Mouse (Mus musculus) hindbrain, embryonic 10.5 days (tissue): Measurements from ENCODE around the gene Mettl1. TPM values are rescaled to one million over a fixed set of nuclear protein-coding genes. Genes with fewer than 3 reads are reported as not detected.
"Not testable (repeated sequence)": the region's sequence is repeated elsewhere in the genome, so short reads cannot be mapped to it uniquely, and the experiment has no call there.

ENCODE experiments used
- DNase-seq: peaks from one replicate; pipeline ENCODE4 v3.0.0-alpha.2; 2017; ENCODE audit warnings: low spot score
- H3K27ac ChIP-seq: fragments of 300-500 bp; sonication (generic); 2 replicates; pipeline ENCODE4 v1.5.1; 2016; ENCODE audit warnings: mild to moderate bottlenecking, moderate library complexity
- H3K27me3 ChIP-seq: fragments of 300-500 bp; sonication (generic); 2 replicates; pipeline ENCODE4 v1.6.1; 2016; ENCODE audit warnings: mild to moderate bottlenecking; ENCODE audit not compliant: poor library complexity, insufficient read depth, severe bottlenecking
- H3K36me3 ChIP-seq: fragments of 300-500 bp; sonication (generic); 2 replicates; pipeline ENCODE4 v1.6.1; 2016; ENCODE audit warnings: mild to moderate bottlenecking, moderate library complexity
- H3K4me1 ChIP-seq: fragments of 300-500 bp; sonication (generic); replicated peaks from 2 replicates; pipeline ENCODE4 v1.6.1; 2016; ENCODE audit warnings: mild to moderate bottlenecking
- H3K4me3 ChIP-seq: fragments of 300-500 bp; sonication (generic); 2 replicates; pipeline ENCODE4 v1.5.1; 2016; ENCODE audit warnings: mild to moderate bottlenecking, moderate library complexity
- H3K9me3 ChIP-seq: fragments of 300-500 bp; sonication (generic); 2 replicates; pipeline ENCODE4 v1.6.1; 2016; ENCODE audit warnings: mild to moderate bottlenecking, moderate library complexity
- WGBS: fragments of 180-500 bp; shearing (Covaris S2); methylation state at CpG from one replicate; pipeline ENCODE4 v1.1.7; 2016; 5-methylcytosine and 5-hydroxymethylcytosine counted together
- polyA plus RNA-seq: library from polyadenylated mRNA; unstranded; fragments of >200 nt; fragmentation: Nextera tagmentation; extraction: Ambion mirVana; gene quantifications from 2 replicates; pipeline ENCODE4 v1.2.1, GENCODE M21; 2016

Gene Mettl1
- polyA plus RNA-seq, 1 experiment from 2014 or later = 39.2 TPM

GRCm38 (mm10) chr10:127050119-127050474, 8.9 kb downstream of the Mettl1 start:
- H3K4me3 ChIP-seq = no peak overlapping the region
- 19% methylated on average over 10 of the region's 10 CpGs for WGBS
- peaks cover 65% of the 10 kb centered on the region for H3K27me3 ChIP-seq
- H3K36me3 ChIP-seq = peaks cover 33% of the 10 kb centered on the region
- no peak for DNase-seq
- no peak overlapping the region for H3K27ac ChIP-seq
- H3K9me3 ChIP-seq = no peaks in the 10 kb centered on the region
- H3K4me1 ChIP-seq = peaks cover 20% of the 10 kb centered on the region

DNA sequence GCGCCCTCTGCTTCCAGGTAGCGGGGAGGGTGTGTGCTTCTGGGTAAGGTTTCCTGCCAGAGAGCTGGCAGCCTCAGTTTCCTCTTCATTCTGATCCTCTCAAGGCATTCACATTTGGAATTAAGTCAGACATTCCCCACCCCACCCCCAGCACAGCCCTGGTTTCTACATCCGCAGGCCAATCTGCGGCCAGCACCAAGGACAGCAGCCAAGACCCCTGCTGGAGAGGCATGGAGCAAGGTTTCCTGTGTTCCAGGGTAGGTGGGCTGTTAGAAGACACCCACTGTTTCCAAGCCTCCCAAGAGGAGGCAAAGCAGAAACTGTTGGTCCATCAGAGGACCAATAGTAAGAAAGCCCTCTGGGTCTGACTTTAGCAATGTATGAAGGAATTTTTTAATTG, 13.4 kb downstream of the Mettl1 start:
- Histone ChIP-seq H3K27me3 (peaks cover 47% of the 10 kb centered on the region), H3K9me3 (no peaks in the 10 kb centered on the region), H3K4me1 (peaks cover 33% of the 10 kb centered on the region), H3K27ac (no peak overlapping the region), H3K36me3 (peaks cover 47% of the 10 kb centered on the region), H3K4me3 (no peak overlapping the region)
- DNase-seq = peak; percentile 33
- WGBS = 75% methylated on average over 4 of the region's 4 CpGs

DNA sequence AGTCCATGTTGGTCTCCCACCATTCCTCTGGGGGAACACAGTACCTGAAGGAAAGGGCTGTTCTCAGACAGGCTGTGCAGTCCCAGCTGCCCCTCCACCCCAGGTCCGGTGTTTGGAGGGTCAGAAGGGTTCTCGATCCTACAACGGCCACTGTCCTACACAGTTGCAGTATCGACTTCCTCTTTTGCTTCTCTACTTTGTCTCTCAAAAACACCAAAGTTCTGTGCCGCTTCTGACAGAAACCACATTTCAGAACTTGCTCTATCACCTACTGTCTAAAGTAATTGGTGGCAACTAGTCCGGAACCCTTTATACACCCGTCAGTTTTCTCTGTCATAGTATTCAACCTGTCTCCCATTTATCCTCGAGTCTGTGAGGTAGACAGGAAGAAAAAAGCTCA, 14.2 kb downstream of the Mettl1 start:
- 88% methylated on average over 8 of the region's 8 CpGs for WGBS
- Histone ChIP-seq H3K9me3 (no peaks in the 10 kb centered on the region), H3K4me3 (no peak overlapping the region), H3K27me3 (peaks cover 46% of the 10 kb centered on the region), H3K36me3 (peaks cover 47% of the 10 kb centered on the region), H3K27ac (no peak overlapping the region), H3K4me1 (peaks cover 35% of the 10 kb centered on the region)
- DNase-seq = no peak

DNA sequence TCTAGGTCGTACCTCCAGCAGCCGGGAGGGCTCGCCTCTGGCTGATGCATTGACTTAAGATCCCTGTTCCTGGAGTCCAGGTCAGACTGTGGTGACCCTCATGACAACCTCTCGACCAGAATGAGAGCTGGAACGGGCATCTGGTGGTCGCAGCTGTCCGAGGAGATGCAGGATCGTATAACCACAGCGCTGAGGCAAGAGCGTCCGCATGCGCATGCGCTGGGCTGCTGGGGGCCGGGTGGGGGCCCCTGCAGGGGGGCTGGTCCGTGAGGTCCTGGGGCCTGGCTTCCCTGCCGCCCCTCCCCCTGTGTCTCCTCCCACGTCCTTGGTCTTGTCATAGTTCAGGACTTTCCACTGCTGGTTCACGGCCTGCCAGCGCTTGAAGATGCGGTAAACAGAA, 15.3 kb downstream of the Mettl1 start:
- Histone ChIP-seq H3K9me3 (no peaks in the 10 kb centered on the region), H3K27me3 (peaks cover 46% of the 10 kb centered on the region), H3K4me3 (no peak overlapping the region), H3K4me1 (peaks cover 46% of the 10 kb centered on the region), H3K36me3 (peaks cover 47% of the 10 kb centered on the region), H3K27ac (no peak overlapping the region)
- DNase-seq = no peak
- WGBS = 91% methylated on average over 20 of the region's 20 CpGs

DNA sequence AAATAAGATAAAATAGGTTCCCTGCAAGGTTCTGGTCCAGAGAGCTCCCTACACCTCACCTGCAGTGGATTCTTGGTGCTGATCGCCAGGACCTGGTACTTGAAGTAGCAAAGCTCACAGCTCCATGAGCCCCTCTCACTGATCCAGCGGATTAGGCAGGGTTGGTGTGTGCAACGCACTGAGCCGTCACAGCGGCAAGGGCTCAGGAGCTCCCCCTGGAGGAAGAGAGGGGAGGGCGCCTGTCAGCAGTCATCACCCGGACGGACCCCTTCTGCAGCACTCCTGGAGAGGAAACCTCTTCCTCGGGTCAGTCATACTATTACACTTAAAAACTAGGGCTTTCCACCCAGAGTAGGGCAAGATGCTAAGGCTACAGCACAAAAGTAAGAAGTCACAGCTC, 16.9 kb downstream of the Mettl1 start:
- 2% methylated on average over 9 of the region's 9 CpGs for WGBS
- DNase-seq = peak; percentile 85
- 0 out of 2 replicates have a peak overlapping the region, but pooled peaks have one; percentile 97 for H3K27ac ChIP-seq
- H3K4me3 ChIP-seq = peak overlapping the region; percentile 96
- peaks cover 55% of the 10 kb centered on the region for H3K4me1 ChIP-seq
- H3K27me3 ChIP-seq = peaks cover 37% of the 10 kb centered on the region; the same call in 1 of the 2 replicates
- H3K9me3 ChIP-seq = no peaks in the 10 kb centered on the region
- peaks cover 45% of the 10 kb centered on the region for H3K36me3 ChIP-seq

DNA sequence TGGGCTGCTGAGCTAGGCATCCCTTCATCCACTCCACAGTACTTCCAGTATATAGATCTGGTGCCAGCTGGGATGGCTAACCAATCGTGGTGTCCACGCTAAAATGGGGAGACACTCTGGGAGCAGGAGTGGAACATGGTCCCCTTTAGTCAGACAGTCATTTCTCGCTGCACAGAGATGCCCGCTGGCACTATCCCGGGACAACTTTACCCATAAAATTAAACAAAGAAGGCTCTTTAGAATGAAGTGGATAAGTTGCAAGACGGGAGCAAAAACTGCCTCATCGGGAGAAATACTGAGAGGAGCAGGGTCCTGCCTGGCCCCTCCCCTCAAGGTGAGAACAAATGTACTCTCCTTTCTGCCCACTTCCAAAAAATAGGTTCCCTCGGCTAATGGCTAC, 17.5 kb downstream of the Mettl1 start:
- Histone ChIP-seq H3K36me3 (peaks cover 41% of the 10 kb centered on the region), H3K9me3 (no peaks in the 10 kb centered on the region), H3K27ac (peak overlapping the region; percentile 97), H3K27me3 (peaks cover 37% of the 10 kb centered on the region; the same call in 1 of the 2 replicates), H3K4me1 (peaks cover 55% of the 10 kb centered on the region), H3K4me3 (peak overlapping the region; percentile 96)
- 12% methylated on average over 8 of the region's 8 CpGs for WGBS
- no peak for DNase-seq

- no peak for DNase-seq
- Histone ChIP-seq H3K4me1 (peaks cover 55% of the 10 kb centered on the region), H3K4me3 (peak overlapping the region; percentile 96), H3K9me3 (no peaks in the 10 kb centered on the region), H3K27me3 (peaks cover 37% of the 10 kb centered on the region; the same call in 1 of the 2 replicates), H3K36me3 (peaks cover 37% of the 10 kb centered on the region), H3K27ac (peak overlapping the region; percentile 97)
- WGBS = under 1% methylated on average over 91 of the region's 92 CpGs
Measured at GRCm38 (mm10) chr10:127059174-127059967, 18.2 kb downstream of the Mettl1 start.

DNA sequence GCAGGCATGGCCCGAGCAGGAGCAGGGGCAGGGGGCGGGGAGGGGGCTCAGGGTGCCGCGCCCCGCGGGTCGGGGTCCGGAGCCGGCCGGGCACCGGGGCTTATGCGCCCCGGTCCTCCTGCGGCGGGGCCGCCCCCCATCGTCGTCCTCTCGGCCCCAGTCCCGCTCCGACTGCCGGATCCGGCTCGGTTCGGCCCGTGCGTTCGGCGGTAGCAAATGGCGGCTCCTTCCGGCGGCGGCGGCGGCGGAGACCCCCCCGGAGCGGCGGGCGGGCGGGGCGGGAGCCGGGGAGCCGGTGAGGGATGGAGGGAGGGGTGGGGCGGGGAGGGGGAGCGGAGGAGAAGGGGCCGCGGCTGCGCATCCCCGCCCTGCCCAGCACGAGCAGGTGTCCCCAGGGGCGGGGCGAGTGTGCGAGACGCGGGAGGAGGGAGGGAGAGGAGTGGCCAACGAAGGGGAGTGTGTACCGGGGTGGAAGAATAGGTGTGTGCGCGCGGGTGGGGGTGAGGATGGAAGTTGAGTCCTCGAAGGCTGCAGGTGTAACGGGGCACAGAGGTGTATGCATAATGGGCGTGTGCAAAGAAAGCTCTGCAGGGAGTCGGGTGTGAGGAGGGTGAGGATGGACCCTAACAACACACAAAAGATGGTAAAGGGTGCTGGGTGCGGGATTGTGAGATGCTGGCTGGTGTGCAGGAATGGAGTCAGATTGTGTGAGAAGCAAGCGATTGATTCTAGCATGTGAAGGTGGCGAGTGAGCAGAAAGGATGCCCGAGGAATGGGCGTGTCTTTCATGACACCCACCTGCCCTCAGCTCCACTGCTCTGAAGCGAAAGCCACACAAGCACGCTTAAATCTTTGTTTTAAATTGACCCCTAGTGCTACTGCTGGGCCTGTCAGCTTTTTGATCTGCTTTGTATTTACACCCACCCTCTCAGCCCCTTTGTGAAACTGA, 19.0 kb downstream of the Mettl1 start, which contains the start of gene March9:
Gene March9 (minus strand): TSS at position 217 of the 949 bp plus-strand sequence.
- H3K27ac ChIP-seq = peak within 1 kb of the TSS; percentile 97
- peaks cover 37% of the 10 kb centered on the region for H3K36me3 ChIP-seq
- no peaks in the 10 kb centered on the region for H3K9me3 ChIP-seq
- H3K4me3 ChIP-seq = peak within 1 kb of the TSS; percentile 96
- DNase-seq = peak; percentile 63
- H3K27me3 ChIP-seq = peaks cover 37% of the 10 kb centered on the region; the same call in 1 of the 2 replicates
- peaks cover 64% of the 10 kb centered on the region for H3K4me1 ChIP-seq
- under 1% methylated on average over 62 of the region's 72 CpGs for WGBS

DNA sequence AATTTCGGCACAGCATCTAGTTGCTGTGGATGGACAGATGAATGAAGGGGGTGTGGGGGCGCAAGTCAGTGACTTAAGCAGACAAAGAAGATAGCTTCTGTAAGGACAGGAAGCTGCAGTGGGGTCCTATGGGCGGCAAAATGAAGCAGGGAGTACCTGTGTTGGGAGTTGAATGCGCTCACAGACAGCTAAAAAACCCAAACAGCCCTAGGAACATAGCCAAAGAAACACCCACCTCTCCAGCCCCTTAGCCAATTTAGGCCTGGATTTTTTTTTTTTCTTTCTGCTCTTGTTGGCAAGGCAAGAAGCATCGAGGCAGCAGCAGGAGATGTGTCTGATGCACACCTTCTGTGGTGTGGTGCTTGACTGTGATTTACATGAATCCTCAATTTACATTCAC, 19.9 kb downstream of the Mettl1 start:
- Histone ChIP-seq H3K36me3 (peaks cover 37% of the 10 kb centered on the region), H3K4me3 (peak overlapping the region; percentile 96), H3K9me3 (no peaks in the 10 kb centered on the region), H3K27me3 (peaks cover 37% of the 10 kb centered on the region; the same call in 1 of the 2 replicates), H3K4me1 (peaks cover 66% of the 10 kb centered on the region), H3K27ac (peak overlapping the region; percentile 97; the same call in 1 of the 2 replicates)
- DNase-seq = no peak
- WGBS = 24% methylated on average over 5 of the region's 5 CpGs

- H3K27me3 ChIP-seq = peaks cover 37% of the 10 kb centered on the region; the same call in 1 of the 2 replicates
- 0 out of 2 replicates have a peak overlapping the region, but pooled peaks have one; percentile 96 for H3K4me3 ChIP-seq
- peaks cover 37% of the 10 kb centered on the region for H3K36me3 ChIP-seq
- H3K4me1 ChIP-seq = peaks cover 66% of the 10 kb centered on the region
- no peak for DNase-seq
- WGBS = 69% methylated on average over 2 of the region's 2 CpGs
- no peaks in the 10 kb centered on the region for H3K9me3 ChIP-seq
- 0 out of 2 replicates have a peak overlapping the region, but pooled peaks have one; percentile 97 for H3K27ac ChIP-seq
Measured at GRCm38 (mm10) chr10:127061513-127061912, 20.3 kb downstream of the Mettl1 start.

DNA sequence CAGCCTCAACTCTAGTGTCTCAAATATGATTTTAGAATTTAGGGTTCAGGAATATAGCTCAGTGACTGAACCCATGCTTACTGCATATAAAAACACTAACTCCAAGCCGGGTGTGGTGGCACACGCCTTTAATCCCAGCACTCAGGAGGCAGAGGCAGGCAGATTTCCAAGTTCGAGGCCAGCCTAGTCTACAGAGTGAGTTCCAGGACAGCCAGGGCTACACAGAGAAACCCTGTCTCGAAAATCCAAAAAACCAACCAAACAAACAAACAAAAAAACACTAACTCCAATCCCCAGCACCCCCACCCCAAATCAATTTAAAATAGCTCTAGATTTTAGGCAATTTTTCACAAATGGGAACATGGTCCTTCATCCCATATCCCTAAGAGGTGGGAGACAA, 20.9 kb downstream of the Mettl1 start:
- not testable (repeated sequence) for DNase-seq, H3K9me3 ChIP-seq, H3K4me3 ChIP-seq
- Histone ChIP-seq H3K36me3 (peaks cover 37% of the 10 kb centered on the region), H3K4me1 (peaks cover 70% of the 10 kb centered on the region), H3K27ac (0 out of 2 replicates have a peak overlapping the region, but pooled peaks have one; percentile 98), H3K27me3 (peaks cover 37% of the 10 kb centered on the region; the same call in 1 of the 2 replicates)
- WGBS = 91% methylated on average over 4 of the region's 4 CpGs

DNA sequence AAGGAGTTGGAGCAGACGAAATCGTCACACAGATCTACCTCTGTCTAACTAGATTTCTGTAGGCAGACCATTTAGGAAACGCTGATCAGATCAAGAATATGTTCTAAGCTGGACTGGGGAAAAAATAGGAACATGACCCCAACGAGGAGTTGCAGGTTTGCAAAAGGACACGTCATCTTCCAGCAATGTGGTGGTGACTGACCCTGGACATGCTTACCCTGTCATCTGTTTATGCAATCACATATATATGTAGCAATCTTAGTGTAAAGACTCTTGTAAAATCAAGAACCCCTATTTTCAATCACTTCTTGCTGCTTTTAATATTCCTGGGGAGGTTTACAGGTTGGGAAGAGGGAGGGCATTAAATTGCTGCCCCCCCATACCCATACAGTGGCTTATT, 21.3 kb downstream of the Mettl1 start:
- Histone ChIP-seq H3K4me3 (no peak overlapping the region), H3K36me3 (peaks cover 37% of the 10 kb centered on the region), H3K4me1 (peaks cover 68% of the 10 kb centered on the region), H3K27me3 (peaks cover 36% of the 10 kb centered on the region; the same call in 1 of the 2 replicates), H3K27ac (peak overlapping the region; percentile 98; the same call in 1 of the 2 replicates), H3K9me3 (no peaks in the 10 kb centered on the region)
- WGBS = 81% methylated on average over 5 of the region's 5 CpGs
- DNase-seq = no peak
